Mouse (Mus musculus): ENCODE results near the gene Itga9. TPM values are rescaled to one million over a fixed set of nuclear protein-coding genes. Genes with fewer than 3 reads are reported as not detected.

The Itga9 gene
- total RNA-seq, 2 experiments from 2014 or later: 2.9 to 5.4 TPM

DNA sequence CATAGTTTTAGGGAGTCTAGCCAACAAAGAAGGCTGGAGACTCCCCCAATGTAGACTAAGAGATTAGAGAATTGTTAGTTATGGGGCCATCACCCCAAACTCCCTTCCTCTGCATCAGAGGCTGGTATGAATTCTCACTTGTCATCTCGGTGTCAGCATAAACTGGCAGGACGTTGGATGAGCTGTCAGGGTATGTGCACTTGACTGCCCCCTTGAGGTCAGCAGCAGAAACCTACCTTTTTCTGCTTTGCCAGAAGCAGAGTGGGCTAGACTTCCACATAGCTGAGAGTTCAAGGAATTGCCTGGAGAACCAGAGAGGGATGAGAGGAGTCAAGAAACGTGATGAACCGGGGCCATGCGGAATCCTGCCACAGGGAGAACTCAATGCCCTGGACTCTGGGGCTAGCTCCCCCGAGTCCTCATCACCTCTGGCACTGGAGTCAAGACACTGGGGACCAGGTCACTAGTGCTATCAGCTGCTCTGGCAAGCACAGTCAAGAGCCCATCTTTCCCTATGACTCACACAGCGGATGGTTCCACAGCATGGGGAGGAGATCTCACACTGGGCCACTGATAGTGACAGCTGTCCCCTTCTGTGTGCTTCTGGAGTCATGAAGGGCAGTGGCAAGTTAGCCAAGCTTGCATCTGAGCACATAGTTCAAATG lies 274.9 kb downstream of the Itga9 start:
- peak in 1 of 2 experiments; percentile 10 for DNase-seq

DNA sequence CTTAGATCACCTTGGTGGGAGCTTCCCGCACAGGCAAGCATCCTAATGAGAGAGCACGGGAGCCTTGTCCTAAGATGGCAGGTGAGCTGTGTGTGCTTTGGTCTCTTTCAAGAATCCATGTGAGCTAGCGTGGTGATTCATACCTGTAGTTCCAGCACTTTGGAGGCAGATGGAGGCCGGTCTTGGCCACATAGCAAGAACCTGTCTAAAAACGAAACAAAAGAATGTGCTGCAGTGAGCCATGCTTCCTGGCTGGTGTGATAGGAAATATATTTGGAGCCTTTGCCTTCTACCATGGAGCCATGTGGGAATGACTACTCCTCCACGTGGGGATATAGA lies 275.4 kb downstream of the Itga9 start:
- DNase-seq: no peak

DNA sequence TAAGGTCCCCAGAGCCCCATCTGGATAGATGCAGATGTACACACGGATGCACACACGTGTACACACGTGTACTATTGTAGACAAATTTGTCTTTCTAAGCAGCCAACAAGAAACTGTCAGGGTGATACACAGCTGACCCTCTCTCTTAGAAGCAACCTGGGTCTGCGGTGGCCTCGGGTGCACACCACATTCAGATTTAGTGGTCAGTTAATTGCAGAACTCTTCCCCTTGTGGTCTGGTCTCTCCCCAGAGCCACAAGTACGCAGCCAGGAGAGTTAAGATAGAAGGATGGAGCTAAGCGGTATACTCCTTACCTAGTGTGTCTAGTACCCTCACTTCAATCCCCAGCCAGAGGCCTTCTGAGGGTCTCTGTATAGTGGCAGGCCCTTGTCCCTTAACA lies 276.7 kb downstream of the Itga9 start:
- no peak for DNase-seq

DNA sequence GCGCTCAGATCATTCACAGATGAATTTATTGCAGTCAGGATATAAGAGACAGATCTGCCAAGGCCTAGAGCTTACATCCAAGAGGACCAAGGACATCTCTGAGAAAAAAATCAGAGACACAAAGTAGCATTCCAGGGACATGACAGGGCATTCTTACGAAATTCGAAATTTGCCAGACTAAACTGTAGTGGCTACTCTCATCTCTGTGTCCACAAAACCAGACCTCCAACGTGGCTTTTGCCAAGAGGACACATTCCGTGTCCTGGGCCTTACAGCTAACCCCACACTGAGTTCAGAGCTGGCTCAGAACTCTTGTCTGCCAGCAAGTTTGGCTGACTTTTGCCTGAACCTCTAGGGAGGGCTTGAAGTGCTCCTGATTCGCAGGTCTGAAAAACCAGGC lies 279.3 kb downstream of the Itga9 start:
- no peak for DNase-seq

DNA sequence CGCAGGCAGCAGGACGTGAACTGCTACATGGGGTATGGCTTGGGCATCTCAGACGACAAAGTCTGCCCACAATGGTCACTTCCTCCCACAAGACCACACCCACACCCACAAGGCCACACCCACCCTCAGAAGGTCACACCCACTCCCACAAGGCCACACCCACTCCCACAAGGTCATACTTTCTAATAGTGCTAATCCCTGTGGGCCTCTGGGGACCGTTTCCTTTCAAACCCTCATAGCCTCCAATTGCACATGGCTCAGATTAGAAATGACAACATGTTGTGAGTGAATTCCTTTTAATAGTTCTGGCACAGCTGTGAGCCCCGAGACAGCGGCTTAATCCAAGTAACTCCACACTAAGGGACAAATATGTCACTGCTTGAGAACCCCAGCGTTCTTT lies 280.7 kb downstream of the Itga9 start:
- no peak for DNase-seq

DNA sequence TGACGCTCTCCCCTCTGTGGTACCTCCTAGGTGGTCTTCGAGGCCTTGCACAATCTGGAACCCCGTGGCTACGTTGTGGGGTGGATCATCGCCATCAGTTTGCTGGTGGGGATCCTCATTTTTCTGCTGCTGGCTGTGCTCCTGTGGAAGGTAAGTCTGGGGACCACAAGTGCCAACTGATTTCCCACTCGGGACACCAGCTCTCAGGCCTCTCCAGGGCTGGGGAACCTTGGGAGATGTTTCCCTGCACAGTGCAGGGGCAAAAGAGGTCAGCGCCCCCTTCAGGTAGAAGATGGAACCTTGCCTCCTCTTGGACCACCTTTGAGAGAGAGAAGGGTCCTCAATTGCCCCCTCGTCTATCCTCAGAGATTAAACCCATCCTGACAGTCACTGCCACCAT lies 281.2 kb downstream of the Itga9 start:
- DNase-seq: no peak

DNA sequence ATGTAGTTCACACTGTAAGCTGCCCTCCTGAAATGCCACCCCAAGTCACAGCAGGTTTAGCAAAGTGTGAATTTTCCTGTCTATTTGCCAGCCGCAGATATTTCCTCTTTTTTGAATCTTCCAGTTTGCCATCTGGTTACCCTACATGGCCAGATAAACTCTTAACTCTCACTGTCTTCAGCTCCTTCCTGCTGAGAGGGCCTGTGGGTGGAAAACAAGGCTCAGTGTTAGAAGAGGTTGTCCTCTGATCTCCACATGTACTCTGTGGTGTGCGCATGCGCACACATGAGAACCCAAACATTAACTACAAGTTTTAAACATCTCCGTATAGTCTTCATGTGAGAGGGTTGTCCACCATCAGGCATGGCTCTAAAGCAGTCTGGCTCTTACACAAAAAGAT lies 283.7 kb downstream of the Itga9 start:
- no peak for DNase-seq

DNA sequence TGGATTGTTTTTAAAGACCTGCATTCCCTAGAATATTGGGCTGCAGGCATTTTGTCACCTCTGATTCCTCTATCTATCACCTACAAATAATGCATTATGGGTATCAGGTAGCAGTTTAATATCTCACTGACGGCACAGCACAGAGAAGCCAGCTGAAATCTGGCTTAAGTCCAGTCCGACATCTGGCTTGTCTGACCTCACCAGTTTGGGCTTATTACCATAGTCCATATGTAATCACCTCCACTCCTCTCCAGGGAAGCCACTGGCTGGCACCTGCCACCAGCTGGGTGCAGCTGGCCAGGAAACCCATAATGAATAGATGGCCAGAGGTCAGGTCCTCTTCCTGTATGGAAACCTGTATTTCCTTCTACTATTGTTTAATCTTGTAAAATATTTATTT lies 284.2 kb downstream of the Itga9 start:
- no peak for DNase-seq

DNA sequence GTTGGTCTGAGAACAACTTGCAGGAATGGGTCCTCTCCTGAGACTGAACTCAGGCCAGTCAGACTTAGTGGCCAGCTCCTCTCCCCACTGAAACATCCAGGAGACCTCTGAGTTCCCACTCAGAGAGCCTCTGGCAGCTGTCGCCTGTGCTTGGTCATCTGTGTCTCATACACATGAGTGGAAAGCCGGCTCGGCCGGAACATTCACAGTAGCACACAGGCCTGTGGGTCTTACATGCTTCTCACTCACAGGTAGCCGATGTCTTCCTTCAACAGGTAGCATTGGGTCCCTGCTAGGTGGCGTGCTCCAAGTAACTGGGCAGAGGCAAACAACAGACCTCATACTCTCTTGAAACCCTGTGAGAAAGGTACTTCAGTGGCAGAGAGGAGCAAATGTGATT lies 284.6 kb downstream of the Itga9 start:
- DNase-seq: no peak

DNA sequence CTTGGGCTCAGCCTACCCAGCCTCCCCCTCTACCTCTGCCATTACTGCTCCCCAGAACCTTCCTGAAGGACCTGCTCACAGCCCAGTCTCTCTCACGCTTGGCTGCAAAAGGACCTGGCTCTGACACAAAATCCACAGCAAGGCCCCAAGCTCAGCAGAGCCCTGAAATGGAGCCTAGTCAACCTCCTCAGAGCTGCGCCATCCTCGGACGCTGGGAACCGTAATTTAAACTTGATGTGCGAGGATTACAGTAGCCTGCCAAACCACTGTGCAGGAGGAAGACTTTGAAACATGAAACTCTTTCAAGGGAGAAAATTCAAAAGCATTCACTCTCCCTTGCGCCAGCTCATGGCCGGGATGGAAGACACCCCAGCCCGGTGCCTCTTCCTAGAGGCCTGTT lies 285.1 kb downstream of the Itga9 start:
- no peak for DNase-seq

DNA sequence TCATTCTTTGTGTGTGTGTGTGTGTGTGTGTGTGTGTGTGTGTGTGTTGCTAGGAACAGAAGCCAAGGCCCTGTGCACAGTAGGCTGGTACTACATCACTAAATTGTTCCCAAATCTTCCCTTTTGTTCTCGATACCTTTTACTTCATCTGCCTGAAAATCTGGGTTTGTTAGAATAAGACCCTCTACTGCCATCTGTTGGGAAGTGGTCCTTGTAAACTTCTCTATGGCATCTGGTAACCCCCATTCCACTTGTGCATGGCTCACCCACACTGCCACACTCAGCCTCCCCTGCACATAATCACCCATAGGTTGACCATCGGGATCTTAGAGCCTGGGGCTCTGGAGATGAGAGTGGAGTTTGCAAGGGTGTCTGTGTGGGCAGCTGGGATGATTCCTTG lies 288.6 kb downstream of the Itga9 start:
- no peak for DNase-seq

DNA sequence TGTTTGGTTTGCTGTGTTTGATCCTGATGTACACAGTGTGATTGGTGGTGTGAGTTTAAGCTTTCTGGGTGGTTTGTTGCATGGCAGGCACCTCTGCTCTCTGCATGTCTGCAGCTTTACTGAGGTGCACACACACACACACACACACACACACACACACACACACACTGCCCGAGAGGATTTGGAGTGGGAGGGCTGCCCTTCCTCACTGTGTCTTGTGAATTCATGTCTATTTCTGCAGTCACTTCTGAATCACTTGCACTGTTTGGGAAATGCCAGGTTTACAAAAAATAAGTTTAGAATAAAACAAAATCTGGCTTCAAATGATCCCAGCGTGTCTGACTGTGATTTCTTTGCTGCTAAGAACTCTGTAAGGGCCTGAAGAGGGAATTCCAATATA lies 294.2 kb downstream of the Itga9 start:
- no peak for DNase-seq

DNA sequence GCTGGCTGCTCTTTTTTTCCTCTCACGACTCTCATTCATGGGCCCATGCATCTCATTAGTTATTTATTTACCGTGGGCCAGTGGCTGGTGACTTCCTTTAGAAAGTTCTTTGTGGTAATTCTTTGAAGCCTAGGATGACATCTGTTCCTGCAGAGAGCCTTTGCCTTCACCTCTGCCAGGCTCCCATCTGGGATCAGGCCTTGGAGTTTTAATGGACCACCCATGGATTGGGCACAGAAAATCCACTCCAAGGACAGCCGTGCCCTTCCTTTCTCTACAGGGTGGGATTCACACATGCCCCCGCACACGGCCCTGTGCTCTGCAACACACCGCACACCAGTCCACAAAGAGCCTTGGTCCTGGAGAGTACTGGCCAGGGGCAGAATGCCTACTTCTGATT lies 295.4 kb downstream of the Itga9 start:
- DNase-seq: no peak

DNA sequence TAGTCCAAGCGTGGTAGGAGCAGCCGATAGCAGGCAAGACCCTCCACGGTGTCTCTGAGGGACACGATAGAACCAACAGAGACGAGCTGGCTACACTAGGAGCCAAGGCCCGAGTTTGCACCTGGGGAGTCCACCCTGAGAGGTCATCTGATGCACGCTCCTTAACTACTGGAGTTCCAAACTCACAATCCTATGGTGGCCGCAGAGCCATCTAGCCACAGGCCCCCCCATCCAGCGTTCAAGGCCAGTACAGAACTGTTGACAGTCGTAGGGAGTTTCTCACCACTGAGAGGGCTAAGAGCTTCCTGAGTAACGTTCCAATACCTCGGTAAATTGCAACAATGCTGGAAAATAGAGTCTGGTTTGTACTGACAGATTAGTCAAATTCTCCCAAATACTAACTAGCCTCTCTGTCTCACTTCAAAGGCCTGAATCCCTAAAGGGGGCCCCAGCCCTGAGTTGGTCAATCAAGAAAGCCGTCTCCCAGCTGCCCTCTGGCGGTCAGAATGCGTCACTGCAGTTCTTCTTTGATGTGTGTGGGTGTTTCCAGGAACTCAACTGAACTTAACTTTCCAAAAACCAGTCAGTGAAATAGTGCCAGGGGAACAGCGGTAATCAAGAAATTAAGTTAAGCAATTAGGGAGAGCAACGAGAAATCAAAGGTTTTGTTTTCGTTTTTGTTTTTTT lies 301.6 kb downstream of the Itga9 start:
- peak; percentile 73 to 74 for DNase-seq

DNA sequence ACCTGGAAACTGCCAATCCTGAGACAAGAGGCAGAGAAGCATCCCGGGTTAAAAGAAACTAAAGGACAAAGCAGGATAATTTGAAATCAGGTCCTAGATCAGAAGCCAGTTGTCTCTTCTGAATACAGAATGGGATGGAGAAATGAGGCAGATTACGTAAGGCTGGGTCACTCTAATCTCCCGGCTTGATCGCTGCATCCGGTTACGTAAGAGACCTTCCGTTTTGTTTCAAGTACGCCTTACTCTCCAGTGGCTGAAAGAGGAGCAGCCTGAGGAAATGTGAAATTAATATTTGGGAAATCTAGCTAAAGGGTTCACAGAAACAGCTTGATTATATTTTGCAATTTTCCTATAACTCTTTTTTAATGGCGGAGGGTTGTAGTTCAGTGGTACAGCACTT lies 306.6 kb downstream of the Itga9 start:
- no peak for DNase-seq

DNA sequence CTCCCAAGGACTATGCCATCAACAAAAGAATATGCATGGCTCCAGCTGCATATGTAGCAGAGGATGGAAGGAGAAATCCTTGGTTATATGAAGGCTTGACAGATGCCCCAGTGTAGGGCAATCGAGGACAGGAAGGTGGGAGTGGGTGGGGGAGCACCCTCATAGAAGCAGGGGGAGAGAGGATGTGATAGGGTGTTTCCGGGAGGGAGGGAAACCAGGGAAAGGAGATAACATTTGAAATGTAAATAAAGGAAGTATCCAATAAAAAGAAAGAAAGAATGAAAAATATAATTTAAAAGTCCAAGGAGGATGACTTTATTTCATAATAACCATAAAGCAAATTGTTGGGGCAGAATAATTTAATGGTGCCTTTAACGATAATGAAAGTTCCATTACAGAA lies 307.1 kb downstream of the Itga9 start:
- DNase-seq: no peak

DNA sequence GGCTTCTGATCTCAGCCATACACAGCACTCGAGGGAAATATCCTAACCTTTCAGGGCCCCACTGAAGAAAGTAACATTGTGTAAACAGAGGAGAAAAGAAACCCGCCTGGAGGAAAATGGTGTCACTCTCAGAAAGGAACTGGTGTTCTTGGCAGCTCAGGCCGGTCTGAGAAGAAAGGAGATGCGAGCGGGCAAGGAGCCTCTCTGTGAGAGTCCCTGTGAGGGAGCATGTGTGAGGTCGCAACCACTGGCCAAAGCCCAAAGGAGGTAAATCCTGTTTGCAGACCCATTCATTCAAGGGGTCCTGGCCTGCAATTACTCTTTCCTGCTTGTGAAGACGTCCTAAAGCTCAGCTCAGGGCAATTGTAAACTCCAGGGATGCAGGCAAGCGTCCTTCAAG lies 308.1 kb downstream of the Itga9 start:
- DNase-seq: no peak

DNA sequence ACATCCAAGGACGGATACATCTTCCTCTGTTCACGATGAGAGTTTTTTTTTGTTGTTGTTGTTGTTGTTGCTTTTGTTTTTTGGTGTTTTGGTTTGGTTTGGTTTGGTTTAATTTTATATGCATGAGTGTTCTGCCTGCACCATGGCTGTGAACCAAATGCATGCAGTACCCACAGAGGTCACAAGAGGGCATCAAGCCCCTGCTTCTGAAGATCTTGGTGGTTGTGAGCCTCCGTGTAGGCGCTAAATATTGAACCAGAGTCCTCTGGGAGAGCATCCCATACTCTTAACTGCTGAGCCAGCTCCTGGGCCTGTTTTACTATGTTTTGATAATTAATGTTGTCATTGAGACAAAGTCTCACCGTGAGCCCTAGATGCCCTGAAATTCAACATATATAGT lies 308.8 kb downstream of the Itga9 start:
- DNase-seq: peak in 1 of 2 experiments; percentile 21

DNA sequence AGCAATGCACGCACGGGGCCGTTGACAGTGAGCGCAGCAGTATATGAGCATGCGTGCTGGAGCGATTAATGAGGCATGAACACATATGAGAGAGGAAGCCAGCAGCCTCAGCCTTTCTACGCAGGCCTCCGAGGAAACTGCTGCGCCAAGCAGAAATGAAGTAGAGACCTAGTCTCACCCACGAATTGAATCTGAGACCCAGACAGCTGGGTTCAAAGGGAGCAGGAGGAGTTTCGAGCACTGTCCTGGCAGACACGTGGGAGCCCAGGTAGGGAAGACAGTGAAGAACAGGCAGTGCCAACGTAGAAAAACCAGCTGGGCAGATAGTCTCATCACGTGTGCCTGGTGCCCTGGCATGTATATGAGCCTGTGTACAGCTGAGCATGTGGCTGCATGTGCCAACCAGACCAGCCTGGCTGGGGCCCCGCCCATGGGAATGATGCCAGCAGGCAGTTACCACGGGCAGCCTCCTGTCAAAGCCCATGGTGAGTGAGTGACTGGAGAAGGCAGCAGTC lies 313.2 kb downstream of the Itga9 start:
- peak in 1 of 2 experiments; percentile 29 for DNase-seq

DNA sequence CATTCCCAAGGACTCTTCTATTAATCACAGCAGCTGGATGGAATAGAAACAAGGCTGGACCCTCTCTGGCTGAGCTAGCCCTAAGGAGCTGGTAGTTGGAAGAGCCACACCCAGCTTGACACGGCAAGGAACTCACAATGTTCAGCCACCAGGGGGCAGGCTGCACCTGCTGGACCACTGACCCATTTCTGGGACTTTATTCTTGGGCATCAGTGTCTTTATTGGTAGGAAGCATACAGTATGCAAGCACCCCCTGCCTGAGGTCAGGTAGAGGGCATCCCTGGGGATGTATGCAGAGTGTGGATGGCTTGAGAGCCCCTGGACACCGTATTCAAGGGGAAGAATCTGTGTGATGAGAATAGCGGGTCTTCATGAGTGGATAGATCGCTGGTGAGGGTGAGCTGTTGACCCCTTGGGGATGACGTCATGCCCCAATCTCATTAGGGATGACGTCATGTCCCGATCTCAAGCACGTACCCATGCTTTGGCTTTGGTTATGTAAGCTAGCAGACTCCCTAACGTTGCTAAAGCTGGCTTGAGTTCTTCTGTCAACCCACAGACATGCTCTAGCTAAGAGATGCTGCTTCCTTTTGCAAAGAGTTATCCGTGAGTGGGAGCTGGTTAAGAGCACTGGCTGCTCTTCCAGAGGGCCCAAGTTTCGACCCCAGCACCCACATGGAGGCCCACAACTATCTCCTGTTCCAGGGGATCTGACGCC lies 314.5 kb downstream of the Itga9 start:
- DNase-seq: peak; percentile 73 to 81

DNA sequence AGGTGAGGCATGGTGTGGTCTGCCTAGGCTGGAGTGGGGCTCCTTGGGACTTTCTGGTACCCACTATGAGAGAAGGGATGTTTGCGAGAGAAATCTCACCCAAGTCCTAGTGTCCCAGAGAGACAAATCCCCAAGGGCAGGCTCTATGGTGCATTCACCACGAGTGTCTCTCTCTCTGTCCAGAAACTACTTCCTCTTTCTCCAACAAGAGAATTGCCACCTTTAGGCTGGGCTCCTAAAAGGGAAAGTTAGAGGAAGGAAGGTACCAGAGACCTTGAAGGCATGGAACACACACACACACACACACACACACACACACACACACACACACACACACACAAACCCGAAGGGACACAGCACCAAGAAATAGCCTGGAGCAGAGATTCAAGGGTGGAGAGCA lies 315.4 kb downstream of the Itga9 start:
- no peak for DNase-seq

DNA sequence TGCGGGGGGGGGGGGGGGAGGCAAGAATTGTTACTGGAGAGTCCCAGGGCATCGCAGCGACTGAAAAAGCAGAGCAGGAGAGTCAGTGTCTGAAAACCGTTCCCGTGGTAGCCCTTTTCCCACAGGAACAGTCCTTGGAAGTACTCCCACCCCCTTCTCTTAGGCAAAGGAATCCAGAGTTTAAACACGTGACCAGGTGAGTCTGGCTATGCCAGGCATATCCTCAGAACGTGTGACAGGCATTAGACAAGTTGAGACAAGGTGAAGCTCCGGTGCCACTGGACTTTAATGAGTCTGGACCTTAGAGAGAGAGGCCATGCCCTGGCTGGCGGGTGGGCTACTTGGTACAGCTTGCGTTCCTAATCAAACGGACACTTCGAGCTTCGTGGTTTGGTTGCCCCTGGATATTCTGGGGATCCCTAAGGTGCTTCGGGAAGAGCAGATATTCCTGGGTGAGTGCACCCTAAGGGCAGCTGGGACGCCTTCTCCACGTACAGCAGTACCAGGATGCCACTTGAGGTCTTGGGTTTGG lies 318.1 kb downstream of the Itga9 start:
- no peak for DNase-seq

DNA sequence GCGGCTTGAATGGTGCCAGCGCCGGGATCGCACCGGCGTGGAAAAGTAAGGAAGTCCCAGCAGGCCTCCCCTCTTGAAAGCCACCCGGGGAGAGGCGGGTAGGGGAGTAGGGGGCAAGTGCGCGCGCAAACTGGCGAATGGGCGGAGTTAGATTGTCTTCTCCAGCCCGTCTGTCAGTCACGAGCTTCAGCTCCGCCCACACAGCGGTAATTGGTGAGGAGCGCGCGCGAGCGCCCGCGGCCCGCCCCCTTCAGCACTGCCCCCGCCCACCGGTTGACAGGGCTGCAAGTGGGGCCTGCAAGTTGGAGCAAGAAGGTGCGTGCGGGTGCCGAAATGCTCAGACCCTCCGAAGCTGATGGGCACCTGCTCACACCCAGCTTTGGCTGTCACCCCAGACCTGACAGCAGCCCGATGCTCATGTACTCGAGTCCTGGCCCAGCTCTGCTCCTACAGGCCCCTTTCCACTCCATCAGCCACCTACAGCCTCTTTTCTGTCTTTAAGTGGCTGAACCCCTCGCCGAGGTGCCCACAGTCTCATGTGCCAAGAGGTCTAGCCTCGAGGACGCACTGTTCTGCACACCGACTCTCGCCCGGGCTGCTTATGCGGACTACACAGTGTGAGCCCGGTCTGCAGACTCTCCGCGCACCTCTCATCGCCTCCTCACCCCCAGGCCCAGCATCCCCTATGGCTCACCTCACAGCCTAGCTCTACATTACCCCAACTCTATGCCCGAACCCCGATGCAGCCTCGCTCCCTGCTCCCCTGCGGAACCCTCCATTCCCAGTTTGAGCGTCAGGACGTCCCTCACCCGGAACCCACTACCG lies 319.0 kb downstream of the Itga9 start:
- peak; percentile 92 to 94 for DNase-seq

All from layer of hippocampus, postnatal 36 days (tissue).